Mouse (Mus musculus) myocyte (in vitro differentiated cells): ENCODE data around the gene Zfp433.
"Not testable (repeated sequence)": the region's sequence is repeated elsewhere in the genome, so short reads cannot be mapped to it uniquely, and the experiment has no call there.

Experiments used
- POLR2A ChIP-seq: IDR thresholded peaks from one replicate; pipeline ENCODE4 v1.6.1; 2011; ENCODE audit warnings: low read depth, mild to moderate bottlenecking, control low read depth, moderate library complexity; ENCODE audit not compliant: insufficient read length
- TCF12 ChIP-seq: IDR thresholded peaks from one replicate; pipeline ENCODE4 v1.6.1; 2011; ENCODE audit warnings: mild to moderate bottlenecking, control low read depth; ENCODE audit not compliant: poor library complexity, insufficient read depth, severe bottlenecking
- USF1 ChIP-seq: IDR thresholded peaks from one replicate; pipeline ENCODE4 v1.6.1; 2011; ENCODE audit warnings: low read depth, mild to moderate bottlenecking, control low read depth, moderate library complexity

GRCm38 (mm10) chr10:81687114-81687513 is 17.5 kb upstream of the Zfp433 start:
- TF ChIP-seq POLR2A, TCF12, USF1: not testable (repeated sequence)
